Mouse (Mus musculus): Measurements from ENCODE around the gene Gm960.

DNA sequence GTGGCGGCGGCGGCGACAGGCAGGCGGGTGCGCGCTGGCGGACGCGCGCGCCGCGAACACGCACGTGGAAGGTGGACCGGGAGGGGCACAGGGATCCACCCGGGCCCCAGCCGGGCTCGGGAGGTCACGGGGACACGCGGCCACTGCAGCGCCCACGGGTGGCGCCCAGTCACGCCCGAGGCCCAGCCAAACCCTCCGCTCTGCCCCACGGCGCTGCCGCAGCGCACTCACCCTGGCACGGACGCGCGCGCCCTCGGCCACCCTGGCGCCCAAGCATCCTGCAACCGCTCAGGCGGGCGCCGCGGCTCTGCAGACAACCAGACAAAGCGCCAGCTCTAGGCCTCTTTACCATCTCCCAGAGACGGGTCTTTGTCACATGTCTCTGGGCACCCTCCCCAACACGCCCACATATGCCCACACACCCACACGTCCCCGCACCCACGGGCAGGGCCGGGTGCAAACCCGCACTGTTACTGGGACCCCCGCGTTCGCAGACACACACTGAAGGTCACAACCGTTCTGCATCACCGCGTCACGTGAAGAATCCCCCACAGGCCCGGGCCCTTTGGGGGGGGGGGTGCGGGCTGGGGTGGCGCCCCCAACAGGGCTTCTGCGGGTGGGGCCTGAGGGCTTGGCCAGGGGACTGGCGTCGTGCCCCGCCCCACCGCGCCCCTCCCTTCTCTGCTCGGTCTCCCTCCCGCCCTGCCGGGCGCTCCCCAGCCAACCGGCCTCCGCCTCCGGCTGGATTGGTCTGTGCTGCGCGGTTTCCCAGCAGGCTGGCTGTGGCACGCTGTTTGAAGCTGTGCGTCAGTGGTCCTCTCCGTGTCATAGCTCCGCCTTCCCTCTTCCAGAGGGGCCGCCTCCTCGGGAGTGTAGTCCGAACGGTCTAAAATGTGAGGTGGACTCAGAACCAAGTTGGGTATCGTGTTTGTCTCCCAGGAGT is 83.0 kb downstream of the Gm960 start, which contains the start of gene Lrfn4:
- no peak for TF ChIP-seq CTCF (IDR thresholded peaks at IDR 0.05; ENCODE audit: low read depth)
- TF ChIP-seq EP300 (IDR thresholded peaks at IDR 0.05; ENCODE audit: low read depth): no peak

Measured in liver, embryonic 14.5 days (tissue).